ENCODE assay signal across 8 mouse cellular contexts in genomic region chr8:84235746-84236409, GRCm38 (mm10). TPM values are rescaled to one million over a fixed set of nuclear protein-coding genes. Genes with fewer than 3 reads are reported as not detected.
A peak's percentile ranks its signal among the peaks of the same experiment; 100 is the strongest.
DNase-seq lines count a peak whose midpoint lies in the region; ATAC-seq and TF ChIP-seq lines count a peak whose summit lies in the region.

No protein-coding gene starts in this region.

- peaks cover 10% of the 10 kb centered on the region for H3K4me1 ChIP-seq in heart, embryonic 11.5 days (ENCODE audit: control insufficient read depth, insufficient read depth, low read length)
- peaks cover 2 to 4% of the 10 kb centered on the region in 2 experiments; a peak in 3 of 4 replicates for H3K4me1 ChIP-seq in liver, embryonic 14.5 days (replicated peaks; ENCODE audit: control insufficient read depth in 2 of 2, insufficient read depth in 2 of 2, low read length in 1 of 2)

- H3K27ac ChIP-seq in heart, embryonic 11.5 days (ENCODE audit: low read depth, low read length) = peak overlapping the region; percentile 65; the same call in 1 of the 2 replicates
- no peak overlapping the region for H3K27ac ChIP-seq in liver, embryonic 14.5 days

- TF ChIP-seq CTCF in liver, embryonic 14.5 days (IDR thresholded peaks at IDR 0.05; ENCODE audit: low read depth) = no peak

- TF ChIP-seq EP300 in liver, embryonic 14.5 days (IDR thresholded peaks at IDR 0.05; ENCODE audit: low read depth) = no peak

- WGBS in heart, embryonic 11.5 days (ENCODE audit: insufficient replicate concordance) = 32% methylated on average over 10 of the region's 10 CpGs
- 30% methylated on average over 10 of the region's 10 CpGs for WGBS in liver, embryonic 14.5 days (ENCODE audit: insufficient replicate concordance)

- peak overlapping the region; percentile 88 for H3K4me2 ChIP-seq in heart, embryonic 11.5 days
- H3K4me2 ChIP-seq in liver, embryonic 14.5 days (ENCODE audit: low read depth) = peak overlapping the region; percentile 90

- peaks cover 6% of the 10 kb centered on the region; the same call in 1 of the 2 replicates for H3K36me3 ChIP-seq in heart, embryonic 11.5 days (ENCODE audit: control insufficient read depth, insufficient read depth, low read length)
- no peaks in the 10 kb centered on the region for H3K36me3 ChIP-seq in liver, embryonic 14.5 days (replicated peaks; ENCODE audit: control insufficient read depth, insufficient read depth, low read depth)

- H3K9ac ChIP-seq in heart, embryonic 11.5 days (ENCODE audit: low read depth, low read length) = peak overlapping the region; percentile 91
- H3K9ac ChIP-seq in liver, embryonic 14.5 days (replicated peaks) = peak overlapping the region; percentile 92

- peak; percentile 25 for DNase-seq in kidney, postnatal 14 days
- DNase-seq in kidney, adult 18-20 months = no peak
- DNase-seq in adipocyte (ENCODE audit: low spot score) = peak; percentile 40
- no peak for DNase-seq in liver, embryonic 14.5 days (ENCODE audit: low read depth in 3 of 3, low spot score in 3 of 3)
- no peak for DNase-seq in layer of hippocampus, postnatal 10 days (ENCODE audit: low spot score in 2 of 2)
- no peak for DNase-seq in frontal cortex, adult 2 months (ENCODE audit: extremely low spot score in 1 of 2, low spot score in 1 of 2)
- no peak for DNase-seq in urinary bladder, adult 18-20 months (ENCODE audit: low spot score in 2 of 2)

- no peak for ATAC-seq in heart, embryonic 11.5 days (replicated peaks; ENCODE audit: insufficient number of reproducible peaks, low FRiP score, low TSS enrichment)
- no peak for ATAC-seq in liver, embryonic 14.5 days (ENCODE audit: insufficient read depth)

- peak overlapping the region; percentile 89 for H3K4me3 ChIP-seq in heart, embryonic 11.5 days (ENCODE audit: low read depth, low read length)
- peak overlapping the region; percentile 72 to 86 for H3K4me3 ChIP-seq in liver, embryonic 14.5 days (ENCODE audit: insufficient read depth in 1 of 2, low read depth in 2 of 2, low read length in 2 of 2)

- H3K9me3 ChIP-seq in heart, embryonic 11.5 days (replicated peaks; ENCODE audit: control insufficient read depth, low read length) = no peaks in the 10 kb centered on the region
- no peaks in the 10 kb centered on the region for H3K9me3 ChIP-seq in liver, embryonic 14.5 days (ENCODE audit: control insufficient read depth, low read length)

- H3K27me3 ChIP-seq in heart, embryonic 11.5 days (ENCODE audit: control insufficient read depth, insufficient read depth, low read length) = no peaks in the 10 kb centered on the region
- no peaks in the 10 kb centered on the region for H3K27me3 ChIP-seq in liver, embryonic 14.5 days (ENCODE audit: control insufficient read depth, insufficient read depth, low read length)

RNA-seq across cellular contexts. Expression of gene Zswim4, which starts 1.0 kb away (rescaled TPM):
- 6.3 and 7.8 TPM in 2 replicates for polyA plus RNA-seq in heart, embryonic 11.5 days (2014; fragmentation: Nextera tagmentation; extraction: Ambion mirVana)
- polyA plus RNA-seq in liver, embryonic 14.5 days (2012; rRNA removed) = 1.9 and 2.1 TPM in 2 replicates
- polyA plus RNA-seq in liver, embryonic 14.5 days (2014; fragmentation: Nextera tagmentation; extraction: Ambion mirVana) = 0.74 and 1.4 TPM in 2 replicates
- total RNA-seq in layer of hippocampus, postnatal 10 days (2021) = 10 to 100 TPM; 18.0 to 18.3 TPM
- 13.7 TPM in 2 replicates for polyA plus RNA-seq in frontal cortex, adult 2 months (2012; rRNA removed)

RNA-seq across cellular contexts. Expression of gene D8Ertd738e, which starts 13.6 kb away (rescaled TPM):
- polyA plus RNA-seq in heart, embryonic 11.5 days (2014; fragmentation: Nextera tagmentation; extraction: Ambion mirVana) = 321 and 330 TPM in 2 replicates
- 95.7 and 127 TPM in 2 replicates for polyA plus RNA-seq in liver, embryonic 14.5 days (2012; rRNA removed)
- 261 and 262 TPM in 2 replicates for polyA plus RNA-seq in liver, embryonic 14.5 days (2014; fragmentation: Nextera tagmentation; extraction: Ambion mirVana)
- 100 to 1,000 TPM; 138 to 140 TPM for total RNA-seq in layer of hippocampus, postnatal 10 days (2021)
- polyA plus RNA-seq in frontal cortex, adult 2 months (2012; rRNA removed) = 216 and 261 TPM in 2 replicates

RNA-seq across cellular contexts. Expression of gene Mri1, which starts 21.2 kb away (rescaled TPM):
- polyA plus RNA-seq in heart, embryonic 11.5 days (2014; fragmentation: Nextera tagmentation; extraction: Ambion mirVana) = 45.3 and 50.7 TPM in 2 replicates
- polyA plus RNA-seq in liver, embryonic 14.5 days (2012; rRNA removed) = 15.6 and 17.2 TPM in 2 replicates
- polyA plus RNA-seq in liver, embryonic 14.5 days (2014; fragmentation: Nextera tagmentation; extraction: Ambion mirVana) = 27.1 and 28.7 TPM in 2 replicates
- 10 to 100 TPM; 27.4 to 29.0 TPM for total RNA-seq in layer of hippocampus, postnatal 10 days (2021)
- polyA plus RNA-seq in frontal cortex, adult 2 months (2012; rRNA removed) = 26.0 and 30.5 TPM in 2 replicates

RNA-seq across cellular contexts. Expression of gene Ccdc130, which starts 34.3 kb away (rescaled TPM):
- polyA plus RNA-seq in heart, embryonic 11.5 days (2014; fragmentation: Nextera tagmentation; extraction: Ambion mirVana) = 16.1 and 18.5 TPM in 2 replicates
- polyA plus RNA-seq in liver, embryonic 14.5 days (2012; rRNA removed) = 3.6 and 5.5 TPM in 2 replicates
- polyA plus RNA-seq in liver, embryonic 14.5 days (2014; fragmentation: Nextera tagmentation; extraction: Ambion mirVana) = 5.0 and 7.1 TPM in 2 replicates
- 10 to 100 TPM; 22.1 to 25.5 TPM for total RNA-seq in layer of hippocampus, postnatal 10 days (2021)
- polyA plus RNA-seq in frontal cortex, adult 2 months (2012; rRNA removed) = 34.8 and 35.6 TPM in 2 replicates

RNA-seq across cellular contexts. Expression of gene Nanos3, which starts 50.9 kb away (rescaled TPM):
- polyA plus RNA-seq in heart, embryonic 11.5 days (2014; fragmentation: Nextera tagmentation; extraction: Ambion mirVana) = 1.4 and 2.8 TPM in 2 replicates
- 0.12 TPM in 1 of 2 replicates, not detected in the other for polyA plus RNA-seq in liver, embryonic 14.5 days (2012; rRNA removed)
- not detected in 2 replicates for polyA plus RNA-seq in liver, embryonic 14.5 days (2014; fragmentation: Nextera tagmentation; extraction: Ambion mirVana)
- 1 to 10 TPM; 7.8 to 8.4 TPM for total RNA-seq in layer of hippocampus, postnatal 10 days (2021)
- 2.1 and 2.6 TPM in 2 replicates for polyA plus RNA-seq in frontal cortex, adult 2 months (2012; rRNA removed)

Comparison
In these comparisons a context has a peak if more than half of its experiments do, and no peak if none do; other contexts are left out.
1. DNase-seq: peak in kidney, postnatal 14 days (single experiment) and adipocyte (single experiment); none in kidney, adult 18-20 months (single experiment), liver, embryonic 14.5 days (0 of 3), layer of hippocampus, postnatal 10 days (0 of 2), frontal cortex, adult 2 months (0 of 2) and urinary bladder, adult 18-20 months (0 of 2).